Mouse (Mus musculus) bone marrow macrophage, adult 2 months (primary cell): ENCODE measurements around the gene Gm42906. TPM values are rescaled to one million over a fixed set of nuclear protein-coding genes. Genes with fewer than 3 reads are reported as not detected.

Experiments used
- H3K27ac ChIP-seq: 2 replicates; pipeline ENCODE4 v1.5.1; 2012; ENCODE audit warnings: low read depth, low read length; ENCODE audit not compliant: insufficient read depth
- H3K4me1 ChIP-seq: 2 replicates; pipeline ENCODE4 v1.6.1; 2012; ENCODE audit warnings: low read length; ENCODE audit not compliant: control insufficient read depth, insufficient read depth
- H3K4me3 ChIP-seq: 2 replicates; pipeline ENCODE4 v1.5.1; 2012; ENCODE audit warnings: mild to moderate bottlenecking, low read length, moderate library complexity; ENCODE audit not compliant: insufficient read depth
- CTCF ChIP-seq: IDR thresholded peaks from 2 replicates; pipeline ENCODE4 v1.5.1; 2012; ENCODE audit warnings: low read depth, mild to moderate bottlenecking, low read length, moderate library complexity
- POLR2A ChIP-seq: IDR thresholded peaks from 2 replicates; pipeline ENCODE4 v1.6.1; 2012; ENCODE audit warnings: mild to moderate bottlenecking, low read depth, low read length, borderline replicate concordance
- polyA plus RNA-seq: library from polyadenylated mRNA; stranded (reverse); fragments of >200 nt; gene quantifications from 2 replicates; pipeline ENCODE4 v1.2.4, GENCODE M21; 2012; ENCODE audit not compliant: missing spikeins, insufficient read depth, insufficient read length

Gm42906 gene
- polyA plus RNA-seq, 1 experiment, result not detected

- Histone ChIP-seq H3K4me3 (no peak overlapping the region), H3K4me1 (peaks cover 10% of the 10 kb centered on the region; the same call in 1 of the 2 replicates), H3K27ac (no peak overlapping the region)
- TF ChIP-seq POLR2A, result no peak
- no peak for TF ChIP-seq CTCF
These were observed 373.7 kb downstream of the Gm42906 start for GRCm38 (mm10) chr5:151054100-151054742.

- no peak overlapping the region for H3K4me3 ChIP-seq
- peaks cover 10% of the 10 kb centered on the region; the same call in 1 of the 2 replicates for H3K4me1 ChIP-seq
- TF ChIP-seq CTCF (no peak), POLR2A (no peak)
- no peak overlapping the region for H3K27ac ChIP-seq
These were observed 374.8 kb downstream of the Gm42906 start for GRCm38 (mm10) chr5:151053190-151053589.

DNA sequence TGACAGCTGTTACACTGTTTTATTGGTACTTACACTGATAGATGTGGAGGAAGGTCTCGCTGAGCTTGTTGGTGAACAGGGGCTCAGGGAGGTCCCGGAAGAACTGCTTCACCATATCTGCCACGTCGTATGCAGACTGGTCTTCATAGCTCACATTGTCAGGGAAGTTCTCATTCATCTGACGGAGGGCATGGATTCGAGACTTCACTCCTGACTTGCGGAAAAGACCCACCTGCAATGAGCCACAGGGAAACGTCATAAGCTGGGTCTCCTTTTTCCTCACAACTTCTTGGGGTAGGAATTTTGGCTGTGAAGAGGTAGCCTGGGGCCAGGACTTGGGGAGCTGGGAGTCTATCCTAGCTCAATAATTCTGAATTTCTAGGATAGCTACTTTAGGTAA lies 375.6 kb downstream of the Gm42906 start:
- Histone ChIP-seq H3K4me3 (no peak overlapping the region), H3K27ac (no peak overlapping the region), H3K4me1 (peaks cover 7% of the 10 kb centered on the region; the same call in 1 of the 2 replicates)
- no peak for TF ChIP-seq CTCF
- no peak for TF ChIP-seq POLR2A

DNA sequence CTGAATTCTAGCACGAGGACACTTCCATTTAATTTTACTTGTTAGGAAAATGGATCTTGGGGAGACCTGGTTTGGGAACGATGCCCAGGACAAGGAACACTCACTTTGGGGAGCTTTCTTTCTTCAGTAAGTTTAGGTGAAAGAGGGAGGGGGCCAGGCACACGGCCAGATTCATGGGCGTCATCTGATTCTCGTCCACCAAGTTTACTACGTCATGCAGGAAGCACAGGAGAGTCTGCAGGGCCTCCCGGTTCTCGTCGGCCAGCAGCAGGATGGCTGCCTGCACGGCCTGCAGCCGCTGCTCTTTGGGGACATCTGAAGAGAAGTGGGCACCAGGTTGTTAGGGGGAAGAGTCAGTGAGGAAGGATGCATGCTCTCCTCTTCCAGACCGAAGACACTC lies 380.5 kb downstream of the Gm42906 start:
- no peak overlapping the region for H3K4me3 ChIP-seq
- no peaks in the 10 kb centered on the region for H3K4me1 ChIP-seq
- no peak for TF ChIP-seq CTCF
- H3K27ac ChIP-seq, result no peak overlapping the region

- no peak for TF ChIP-seq POLR2A
- H3K4me1 ChIP-seq, result no peaks in the 10 kb centered on the region
- H3K4me3 ChIP-seq, result no peak overlapping the region
- no peak overlapping the region for H3K27ac ChIP-seq
These were observed 381.0 kb downstream of the Gm42906 start for GRCm38 (mm10) chr5:151046917-151047316.

DNA sequence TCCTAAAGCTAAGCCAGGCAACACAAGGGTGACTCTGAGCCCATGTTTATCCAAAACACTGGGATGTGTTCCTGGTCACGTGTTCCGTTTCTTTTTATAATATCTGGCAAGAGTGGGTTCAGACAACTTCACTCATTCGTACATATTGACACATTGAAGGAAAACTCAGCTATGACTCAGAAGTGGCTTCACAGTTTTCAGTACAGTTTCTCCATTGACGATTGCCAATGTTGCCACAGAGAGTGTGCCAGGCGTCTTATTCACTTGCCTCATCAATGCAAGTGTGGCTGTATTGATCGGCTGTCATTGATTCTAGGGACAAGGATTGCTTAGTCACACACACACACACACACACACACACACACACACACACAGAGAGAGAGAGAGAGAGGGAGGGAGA lies 381.8 kb downstream of the Gm42906 start:
- Histone ChIP-seq H3K4me1 (no peaks in the 10 kb centered on the region), H3K27ac (no peak overlapping the region), H3K4me3 (no peak overlapping the region)
- TF ChIP-seq CTCF, result no peak
- no peak for TF ChIP-seq POLR2A

DNA sequence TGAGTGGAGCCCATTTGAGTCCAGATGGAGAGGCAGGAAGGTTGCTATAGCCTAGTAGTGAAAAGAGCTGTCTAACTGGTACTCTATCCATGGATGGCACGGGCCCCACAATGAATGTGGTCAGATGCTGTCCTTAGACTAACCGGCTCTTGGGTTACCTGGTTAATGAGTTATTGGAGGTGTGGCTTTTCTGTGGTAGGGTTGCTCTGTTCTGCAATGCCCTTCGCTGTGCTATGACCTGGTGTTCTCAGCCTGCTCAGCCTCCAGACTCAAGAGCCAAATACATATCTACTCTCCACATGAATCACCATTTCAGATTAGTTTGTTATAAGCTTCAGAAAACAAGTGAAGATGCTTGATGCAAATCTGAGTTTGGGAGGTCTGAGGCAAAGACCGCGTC lies 385.1 kb downstream of the Gm42906 start:
- no peak for TF ChIP-seq CTCF
- TF ChIP-seq POLR2A, result no peak
- Histone ChIP-seq H3K27ac (no peak overlapping the region), H3K4me1 (no peaks in the 10 kb centered on the region), H3K4me3 (no peak overlapping the region)

DNA sequence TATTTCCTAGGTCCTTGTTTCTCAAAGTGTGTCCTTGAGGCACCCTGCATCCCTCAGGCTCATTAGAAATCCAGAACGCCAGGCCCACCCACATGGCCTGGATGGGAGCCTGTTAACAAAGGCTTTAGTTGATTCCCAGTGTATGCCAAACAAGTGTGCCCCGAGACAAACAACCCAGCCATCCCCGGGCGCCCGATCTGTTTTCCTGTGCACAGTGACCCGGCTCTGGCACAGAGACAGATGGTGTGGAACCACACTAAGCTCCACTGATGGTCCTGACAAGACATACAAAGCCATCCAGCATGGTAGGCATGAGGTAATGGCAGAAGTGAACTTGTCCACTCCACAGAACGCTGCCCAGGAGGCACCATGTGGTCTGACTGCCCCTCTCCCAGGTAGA lies 390.1 kb downstream of the Gm42906 start:
- TF ChIP-seq CTCF, result no peak
- Histone ChIP-seq H3K27ac (no peak overlapping the region), H3K4me1 (no peaks in the 10 kb centered on the region), H3K4me3 (no peak overlapping the region)

- no peaks in the 10 kb centered on the region for H3K4me1 ChIP-seq
- TF ChIP-seq POLR2A (no peak), CTCF (no peak)
- H3K4me3 ChIP-seq, result no peak overlapping the region
- no peak overlapping the region for H3K27ac ChIP-seq
These were observed 393.0 kb downstream of the Gm42906 start for GRCm38 (mm10) chr5:151034715-151035512.

- H3K27ac ChIP-seq, result no peak overlapping the region
- TF ChIP-seq CTCF (no peak), POLR2A (no peak)
- H3K4me3 ChIP-seq, result no peak overlapping the region
- H3K4me1 ChIP-seq, result no peaks in the 10 kb centered on the region
These were observed 399.1 kb downstream of the Gm42906 start for GRCm38 (mm10) chr5:151028906-151029305.

DNA sequence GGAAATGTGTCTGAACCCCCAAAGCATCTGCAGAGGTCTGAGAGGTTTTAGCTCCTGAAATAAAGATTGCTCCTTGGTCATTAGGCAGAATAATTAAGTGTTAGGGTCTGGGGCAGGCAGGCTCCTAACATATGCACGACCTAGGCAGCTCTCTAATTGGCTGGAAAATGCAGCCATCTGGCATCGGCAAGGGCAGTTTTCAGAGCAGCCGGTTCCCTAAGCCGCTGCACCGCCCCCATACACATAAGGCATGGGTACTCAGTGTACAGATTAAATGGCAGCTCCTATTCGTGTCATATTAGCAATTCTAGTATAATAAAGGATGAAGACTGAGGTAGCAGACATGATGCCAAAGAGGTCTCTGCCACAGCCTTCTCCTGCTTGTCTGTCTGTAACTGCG lies 400.8 kb downstream of the Gm42906 start:
- H3K4me1 ChIP-seq, result no peaks in the 10 kb centered on the region
- no peak overlapping the region for H3K4me3 ChIP-seq
- H3K27ac ChIP-seq, result no peak overlapping the region
- TF ChIP-seq POLR2A, result no peak
- TF ChIP-seq CTCF, result no peak
